Mouse (Mus musculus) myocyte (in vitro differentiated cells): ENCODE results near the gene Sstr3.

ENCODE experiments used
- E2F4 ChIP-seq: IDR thresholded peaks from one replicate; pipeline ENCODE4 v1.6.1; 2011; ENCODE audit warnings: mild to moderate bottlenecking, control low read depth, moderate library complexity; ENCODE audit not compliant: insufficient read depth
- MYOG ChIP-seq, 3 experiments: IDR thresholded peaks; one replicate each; pipeline ENCODE4 v1.6.1; 2011; ENCODE audit warnings: control low read depth in 2 of 3, low read depth in 2 of 3, mild to moderate bottlenecking in 2 of 3; ENCODE audit not compliant: insufficient read length in 2 of 3, control insufficient read depth in 1 of 3, insufficient read depth in 1 of 3

GRCm38 (mm10) chr15:78515759-78516158 lies 28.7 kb downstream of the Sstr3 start:
- TF ChIP-seq MYOG (IDR thresholded peaks at IDR 0.05; ENCODE audit: control insufficient read depth in 1 of 3, insufficient read depth in 1 of 3, insufficient read length in 2 of 3, low read depth in 2 of 3) (no peak), E2F4 (no peak)
